Mouse (Mus musculus) C2C12 (cell line): ENCODE data around the gene Camta1.

Source experiments
- CEBPB ChIP-seq: IDR thresholded peaks from one replicate; pipeline ENCODE4 v1.6.1; 2011; ENCODE audit warnings: low read depth, mild to moderate bottlenecking, control low read depth, moderate library complexity
- CTCF ChIP-seq: IDR thresholded peaks from one replicate; pipeline ENCODE4 v1.5.1; 2011; ENCODE audit not compliant: control insufficient read depth, insufficient read depth, insufficient read length
- MYOD1 ChIP-seq: IDR thresholded peaks from one replicate; pipeline ENCODE4 v1.6.1; 2011; ENCODE audit warnings: low read depth; ENCODE audit not compliant: control insufficient read depth, insufficient read length

DNA sequence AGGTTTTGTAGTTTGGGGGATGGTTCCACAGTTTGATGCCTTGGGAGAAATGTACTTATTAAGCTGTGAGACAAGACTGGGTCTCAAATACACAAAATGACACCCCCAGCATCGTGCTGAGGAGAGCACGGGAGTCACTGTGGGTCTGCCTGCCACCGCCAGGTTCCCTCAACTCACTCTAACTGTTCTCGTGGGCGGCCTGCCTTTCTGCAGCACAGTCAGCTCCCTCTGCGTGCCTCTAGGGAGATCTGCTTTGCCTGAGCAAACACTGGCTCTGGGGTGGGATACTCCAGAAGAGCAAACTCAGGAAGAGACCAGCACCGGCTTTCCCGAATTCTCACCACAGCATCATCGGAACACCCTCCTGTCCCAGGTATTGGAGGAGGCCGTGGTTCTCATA lies 129.0 kb downstream of the Camta1 start:
- TF ChIP-seq MYOD1 (no peak), CTCF (no peak), CEBPB (no peak)
